Mouse (Mus musculus): Measurements from ENCODE around the gene Snx8. TPM values are rescaled to one million over a fixed set of nuclear protein-coding genes. Genes with fewer than 3 reads are reported as not detected.

Snx8 gene
- polyA plus RNA-seq, 1 experiment from 2014 or later: 21.2 TPM

- WGBS: 89% methylated on average over 14 of the region's 14 CpGs
- Histone ChIP-seq H3K4me1 (no peaks in the 10 kb centered on the region), H3K4me2 (replicated peaks) (no peak overlapping the region), H3K4me3 (replicated peaks) (no peak overlapping the region), H3K9me3 (replicated peaks) (no peaks in the 10 kb centered on the region), H3K27ac (replicated peaks) (no peak overlapping the region), H3K27me3 (no peaks in the 10 kb centered on the region), H3K36me3 (peaks cover 88% of the 10 kb centered on the region), H3K9ac (no peak overlapping the region)
- no peak for ATAC-seq (ENCODE audit: insufficient number of reproducible peaks, low FRiP score, low TSS enrichment, low read depth)
Measured at GRCm38 (mm10) chr5:140307602-140308001, 81.5 kb downstream of the Snx8 start.

GRCm38 (mm10) chr5:140306016-140306415, 83.0 kb downstream of the Snx8 start:
- 83% methylated on average over 8 of the region's 8 CpGs for WGBS
- Histone ChIP-seq H3K27ac (replicated peaks) (no peak overlapping the region), H3K4me1 (no peaks in the 10 kb centered on the region), H3K9me3 (replicated peaks) (no peaks in the 10 kb centered on the region), H3K36me3 (peaks cover 85% of the 10 kb centered on the region), H3K9ac (no peak overlapping the region), H3K4me2 (replicated peaks) (no peak overlapping the region), H3K4me3 (replicated peaks) (no peak overlapping the region), H3K27me3 (no peaks in the 10 kb centered on the region)
- ATAC-seq (ENCODE audit: insufficient number of reproducible peaks, low FRiP score, low TSS enrichment, low read depth): no peak

GRCm38 (mm10) chr5:140298291-140298690, 90.8 kb downstream of the Snx8 start:
- Histone ChIP-seq H3K27ac (replicated peaks) (no peak overlapping the region), H3K4me2 (replicated peaks) (no peak overlapping the region), H3K27me3 (no peaks in the 10 kb centered on the region), H3K4me1 (no peaks in the 10 kb centered on the region), H3K4me3 (replicated peaks) (no peak overlapping the region), H3K9me3 (replicated peaks) (no peaks in the 10 kb centered on the region), H3K9ac (no peak overlapping the region), H3K36me3 (peaks cover 72% of the 10 kb centered on the region)
- 94% methylated on average over 4 of the region's 4 CpGs for WGBS
- no peak for ATAC-seq (ENCODE audit: insufficient number of reproducible peaks, low FRiP score, low TSS enrichment, low read depth)

- ATAC-seq (ENCODE audit: insufficient number of reproducible peaks, low FRiP score, low TSS enrichment, low read depth): no peak
- Histone ChIP-seq H3K4me2 (replicated peaks) (no peak overlapping the region), H3K36me3 (peaks cover 55% of the 10 kb centered on the region), H3K9me3 (replicated peaks) (no peaks in the 10 kb centered on the region), H3K4me1 (peaks cover under 1% of the 10 kb centered on the region; the same call in 1 of the 2 replicates), H3K9ac (no peak overlapping the region), H3K27me3 (no peaks in the 10 kb centered on the region), H3K27ac (replicated peaks) (no peak overlapping the region), H3K4me3 (replicated peaks) (no peak overlapping the region)
- WGBS: 81% methylated on average over 1 of the region's 1 CpGs
Measured at GRCm38 (mm10) chr5:140292152-140292551, 96.9 kb downstream of the Snx8 start.

Small RNA genes within 50 kb of the gene (microRNA-seq; reads per million reads assigned to microRNA genes)
- gene Mir7038 (ENCODE audit: borderline number of aligned reads): not detected

Other genes with a start within 250 kb of the Snx8 start
- 48.2 and 49.7 TPM in 2 replicates for gene Mad1l1, start 67.7 kb downstream of the Snx8 start, polyA plus RNA-seq (2015; fragmentation: Nextera tagmentation; extraction: Ambion mirVana)
- 39.2 and 46.9 TPM in 2 replicates for gene Nudt1, start 67.6 kb downstream of the Snx8 start, polyA plus RNA-seq (2015; fragmentation: Nextera tagmentation; extraction: Ambion mirVana)
- gene Mrm2, start 57.4 kb downstream of the Snx8 start, polyA plus RNA-seq (2015; fragmentation: Nextera tagmentation; extraction: Ambion mirVana): 20.4 and 21.9 TPM in 2 replicates
- 126 and 130 TPM in 2 replicates for gene Eif3b, start 30.1 kb upstream of the Snx8 start, polyA plus RNA-seq (2015; fragmentation: Nextera tagmentation; extraction: Ambion mirVana)
- gene Gm4869, start 56.4 kb upstream of the Snx8 start, polyA plus RNA-seq (2015; fragmentation: Nextera tagmentation; extraction: Ambion mirVana): 0.20 and 0.47 TPM in 2 replicates
- gene Chst12, start 116.3 kb upstream of the Snx8 start, polyA plus RNA-seq (2015; fragmentation: Nextera tagmentation; extraction: Ambion mirVana): 28.9 and 30.6 TPM in 2 replicates
- not detected in 2 replicates for gene Grifin, start 175.8 kb upstream of the Snx8 start, polyA plus RNA-seq (2015; fragmentation: Nextera tagmentation; extraction: Ambion mirVana)
- 31.8 and 36.0 TPM in 2 replicates for gene Lfng, start 218.1 kb upstream of the Snx8 start, polyA plus RNA-seq (2015; fragmentation: Nextera tagmentation; extraction: Ambion mirVana)

Measured in embryonic facial prominence, embryonic 15.5 days (tissue).